Comparison of ENCODE assay signal across 15 mouse cellular contexts in genomic region chr5:36141676-36142255, GRCm38 (mm10).
DNase-seq lines count a peak whose midpoint lies in the region; ATAC-seq and TF ChIP-seq lines count a peak whose summit lies in the region.
"Had no signal": no experiment of that assay in that cellular context is flagged by ENCODE, and none has a peak within 500 bp of the region (broad histone marks: within the 10 kb centered on the region; RNA-seq: fewer than 3 reads in every experiment).

No protein-coding gene starts in this region.

- H3K4me1 ChIP-seq in hindbrain, embryonic 14.5 days (replicated peaks; ENCODE audit: control insufficient read depth, insufficient read depth, low read length) = no peaks in the 10 kb centered on the region; the same call in 1 of the 2 replicates
- H3K4me1 ChIP-seq in hindbrain, embryonic 11.5 days (replicated peaks; ENCODE audit: control insufficient read depth, insufficient read depth, low read length) = peaks cover 2% of the 10 kb centered on the region; the same call in 1 of the 2 replicates
- no peaks in the 10 kb centered on the region for H3K4me1 ChIP-seq in hindbrain, postnatal 0 days (ENCODE audit: insufficient read depth, low read length)
- no peaks in the 10 kb centered on the region for H3K4me1 ChIP-seq in liver, embryonic 12.5 days
- H3K4me1 ChIP-seq: limb, embryonic 12.5 days; lung, embryonic 15.5 days had no signal

- peak; percentile 57 for ATAC-seq in hindbrain, embryonic 14.5 days (ENCODE audit: low FRiP score)
- no peak for ATAC-seq in hindbrain, embryonic 11.5 days (ENCODE audit: low FRiP score)
- peak; percentile 57; the same call in 1 of the 2 replicates for ATAC-seq in common myeloid progenitor, adult 5-6 weeks (replicated peaks; ENCODE audit: low read depth, poor library complexity, severe bottlenecking)
- 0 out of 2 replicates have a peak, but pooled peaks have one; percentile 25 for ATAC-seq in hindbrain, postnatal 0 days
- ATAC-seq in liver, embryonic 12.5 days = no peak
- ATAC-seq: inflammation-experienced regulatory T-cells, adult 6 months had no signal

- H3K4me2 ChIP-seq in hindbrain, embryonic 14.5 days (replicated peaks) = no peak overlapping the region
- no peak overlapping the region for H3K4me2 ChIP-seq in hindbrain, embryonic 11.5 days (replicated peaks; ENCODE audit: low read depth, low read length)
- H3K4me2 ChIP-seq in hindbrain, postnatal 0 days (ENCODE audit: low read depth, low read length) = no peak overlapping the region
- no peak overlapping the region for H3K4me2 ChIP-seq in liver, embryonic 12.5 days
- H3K4me2 ChIP-seq: heart, embryonic 12.5 days; limb, embryonic 12.5 days; lung, embryonic 15.5 days had no signal

- H3K27me3 ChIP-seq in hindbrain, embryonic 14.5 days (ENCODE audit: control insufficient read depth, insufficient read depth, low read length) = no peaks in the 10 kb centered on the region
- no peaks in the 10 kb centered on the region for H3K27me3 ChIP-seq in hindbrain, embryonic 11.5 days (ENCODE audit: control insufficient read depth, insufficient read depth, low read length)
- no peaks in the 10 kb centered on the region for H3K27me3 ChIP-seq in hindbrain, postnatal 0 days (ENCODE audit: insufficient read depth, low read length)
- H3K27me3 ChIP-seq in liver, embryonic 12.5 days (replicated peaks) = no peaks in the 10 kb centered on the region
- H3K27me3 ChIP-seq: limb, embryonic 12.5 days; lung, embryonic 15.5 days had no signal

- no peaks in the 10 kb centered on the region for H3K36me3 ChIP-seq in hindbrain, embryonic 14.5 days (replicated peaks; ENCODE audit: control insufficient read depth, insufficient read depth)
- H3K36me3 ChIP-seq in hindbrain, embryonic 11.5 days (ENCODE audit: control insufficient read depth, insufficient read depth, low read length) = no peaks in the 10 kb centered on the region
- no peaks in the 10 kb centered on the region for H3K36me3 ChIP-seq in hindbrain, postnatal 0 days (ENCODE audit: insufficient read depth, low read length)
- no peaks in the 10 kb centered on the region for H3K36me3 ChIP-seq in liver, embryonic 12.5 days
- H3K36me3 ChIP-seq: heart, embryonic 12.5 days; limb, embryonic 12.5 days; lung, embryonic 15.5 days; midbrain, embryonic 10.5 days had no signal

- H3K9me3 ChIP-seq in hindbrain, embryonic 14.5 days (ENCODE audit: control insufficient read depth, low read length) = no peaks in the 10 kb centered on the region
- H3K9me3 ChIP-seq in hindbrain, embryonic 11.5 days (ENCODE audit: control insufficient read depth, low read length) = no peaks in the 10 kb centered on the region
- no peaks in the 10 kb centered on the region for H3K9me3 ChIP-seq in hindbrain, postnatal 0 days (ENCODE audit: low read length)
- no peaks in the 10 kb centered on the region for H3K9me3 ChIP-seq in liver, embryonic 12.5 days (replicated peaks)
- H3K9me3 ChIP-seq: heart, embryonic 12.5 days; limb, embryonic 12.5 days; lung, embryonic 15.5 days; midbrain, embryonic 10.5 days had no signal

- no peak for TF ChIP-seq POLR2A in brain, embryonic 14.5 days (IDR thresholded peaks at IDR 0.05; ENCODE audit: borderline replicate concordance, extremely low read depth, insufficient read depth, insufficient read length, poor library complexity, severe bottlenecking)

- 42% methylated on average over 6 of the region's 6 CpGs for WGBS in hindbrain, embryonic 14.5 days
- WGBS in hindbrain, embryonic 11.5 days = 73% methylated on average over 6 of the region's 6 CpGs
- 44% methylated on average over 6 of the region's 6 CpGs for WGBS in hindbrain, postnatal 0 days
- WGBS in liver, embryonic 12.5 days (ENCODE audit: insufficient replicate concordance) = 48% methylated on average over 6 of the region's 6 CpGs

- H3K4me3 ChIP-seq in hindbrain, embryonic 14.5 days (replicated peaks; ENCODE audit: low read length) = no peak overlapping the region
- no peak overlapping the region for H3K4me3 ChIP-seq in hindbrain, embryonic 11.5 days (ENCODE audit: low read depth, low read length)
- H3K4me3 ChIP-seq in hindbrain, postnatal 0 days (ENCODE audit: low read length) = no peak overlapping the region
- no peak overlapping the region for H3K4me3 ChIP-seq in liver, embryonic 12.5 days
- H3K4me3 ChIP-seq: heart, adult 2 months; heart, embryonic 12.5 days; limb, embryonic 12.5 days; lung, embryonic 15.5 days; midbrain, embryonic 10.5 days had no signal

- no peak overlapping the region for H3K9ac ChIP-seq in hindbrain, embryonic 14.5 days
- H3K9ac ChIP-seq in hindbrain, embryonic 11.5 days (ENCODE audit: low read depth, low read length) = no peak overlapping the region
- H3K9ac ChIP-seq in hindbrain, postnatal 0 days (replicated peaks; ENCODE audit: low read length) = no peak overlapping the region
- no peak overlapping the region for H3K9ac ChIP-seq in liver, embryonic 12.5 days
- H3K9ac ChIP-seq: heart, embryonic 12.5 days; limb, embryonic 12.5 days; lung, embryonic 15.5 days had no signal

- DNase-seq in hindbrain, embryonic 14.5 days (ENCODE audit: low spot score) = no peak
- DNase-seq in hindbrain, embryonic 11.5 days (ENCODE audit: low spot score) = no peak
- peak; percentile 76 for DNase-seq in brain, embryonic 14.5 days (ENCODE audit: low read depth)
- no peak for DNase-seq in hindbrain, postnatal 0 days (ENCODE audit: low spot score)
- no peak for DNase-seq in layer of hippocampus, adult 18-20 months (ENCODE audit: low spot score in 2 of 2)
- DNase-seq: B cell, adult 2 months; cerebellum, adult 2 months had no signal

- TF ChIP-seq CTCF in brain, embryonic 14.5 days (IDR thresholded peaks at IDR 0.05; ENCODE audit: borderline replicate concordance, extremely low read depth, insufficient read depth, insufficient read length) = no peak
- TF ChIP-seq CTCF in hindbrain, postnatal 0 days (IDR thresholded peaks at IDR 0.05; ENCODE audit: low read depth) = no peak

- H3K27ac ChIP-seq in hindbrain, embryonic 14.5 days = no peak overlapping the region
- no peak overlapping the region for H3K27ac ChIP-seq in hindbrain, embryonic 11.5 days (ENCODE audit: low read depth, low read length)
- H3K27ac ChIP-seq in hindbrain, postnatal 0 days = no peak overlapping the region
- H3K27ac ChIP-seq in liver, embryonic 12.5 days = no peak overlapping the region
- H3K27ac ChIP-seq: heart, adult 2 months; limb, embryonic 12.5 days; lung, embryonic 15.5 days; midbrain, embryonic 10.5 days had no signal

Comparison
In these comparisons a context has a peak if more than half of its experiments do, and no peak if none do; other contexts are left out.
1. ATAC-seq: peak in hindbrain, embryonic 14.5 days (single experiment), common myeloid progenitor, adult 5-6 weeks (single experiment) and hindbrain, postnatal 0 days (single experiment); none in hindbrain, embryonic 11.5 days (single experiment) and liver, embryonic 12.5 days (single experiment).